Mouse (Mus musculus) heart, embryonic 16.5 days (tissue): Measurements from ENCODE around the gene Lax1. TPM values are rescaled to one million over a fixed set of nuclear protein-coding genes. Genes with fewer than 3 reads are reported as not detected.
A peak's percentile ranks its signal among the peaks of the same experiment; 100 is the strongest.

Source experiments
- ATAC-seq: fragments of 200-750 bp; cut with Nextera tagmentation; replicated peaks from 2 replicates; pipeline ENCODE4 v1.8.0; 2017; ENCODE audit warnings: moderate number of reproducible peaks; ENCODE audit not compliant: insufficient read depth, low FRiP score; ENCODE audit errors: extremely low read depth
- H3K27ac ChIP-seq: fragments of 300-500 bp; sonication (generic); 2 replicates; pipeline ENCODE4 v1.5.1; 2014; ENCODE audit warnings: mild to moderate bottlenecking, low read length, control low read depth, moderate library complexity
- H3K27me3 ChIP-seq: fragments of 300-500 bp; sonication (generic); 2 replicates; pipeline ENCODE4 v1.6.1; 2014; ENCODE audit warnings: low read length, mixed read lengths; ENCODE audit not compliant: control insufficient read depth, insufficient read depth
- H3K36me3 ChIP-seq: fragments of 300-500 bp; sonication (generic); 2 replicates; pipeline ENCODE4 v1.6.1; 2014; ENCODE audit not compliant: control insufficient read depth, insufficient read depth
- H3K4me1 ChIP-seq: fragments of 300-500 bp; sonication (generic); 2 replicates; pipeline ENCODE4 v1.6.1; 2014; ENCODE audit warnings: low read length, mixed read lengths; ENCODE audit not compliant: control insufficient read depth, insufficient read depth
- H3K4me2 ChIP-seq: fragments of 300-500 bp; sonication (generic); 2 replicates; pipeline ENCODE4 v1.6.1; 2014; ENCODE audit warnings: low read depth, mild to moderate bottlenecking, control low read depth, low read length
- H3K4me3 ChIP-seq: fragments of 300-500 bp; sonication (generic); 2 replicates; pipeline ENCODE4 v1.5.1; 2014; ENCODE audit warnings: mild to moderate bottlenecking, control low read depth, low read length
- H3K9ac ChIP-seq: fragments of 300-500 bp; sonication (generic); 2 replicates; pipeline ENCODE4 v1.6.1; 2014; ENCODE audit warnings: low read length, control low read depth
- H3K9me3 ChIP-seq: fragments of 300-500 bp; sonication (generic); replicated peaks from 2 replicates; pipeline ENCODE4 v1.6.1; 2016; ENCODE audit warnings: low read length; ENCODE audit not compliant: control insufficient read depth
- WGBS: fragments of 180-500 bp; shearing (Covaris S2); extraction: QIAGEN DNeasy Blood & Tissue Kit; methylation state at CpG from one replicate; pipeline ENCODE4 v1.1.7; 2014; 5-methylcytosine and 5-hydroxymethylcytosine counted together
- polyA plus RNA-seq: library from polyadenylated mRNA; unstranded; fragments of >200 nt; fragmentation: Nextera tagmentation; extraction: Ambion mirVana; gene quantifications from 2 replicates; pipeline ENCODE4 v1.2.1, GENCODE M21; 2015

Lax1 gene
- polyA plus RNA-seq, 1 experiment from 2014 or later = 3.2 TPM

DNA sequence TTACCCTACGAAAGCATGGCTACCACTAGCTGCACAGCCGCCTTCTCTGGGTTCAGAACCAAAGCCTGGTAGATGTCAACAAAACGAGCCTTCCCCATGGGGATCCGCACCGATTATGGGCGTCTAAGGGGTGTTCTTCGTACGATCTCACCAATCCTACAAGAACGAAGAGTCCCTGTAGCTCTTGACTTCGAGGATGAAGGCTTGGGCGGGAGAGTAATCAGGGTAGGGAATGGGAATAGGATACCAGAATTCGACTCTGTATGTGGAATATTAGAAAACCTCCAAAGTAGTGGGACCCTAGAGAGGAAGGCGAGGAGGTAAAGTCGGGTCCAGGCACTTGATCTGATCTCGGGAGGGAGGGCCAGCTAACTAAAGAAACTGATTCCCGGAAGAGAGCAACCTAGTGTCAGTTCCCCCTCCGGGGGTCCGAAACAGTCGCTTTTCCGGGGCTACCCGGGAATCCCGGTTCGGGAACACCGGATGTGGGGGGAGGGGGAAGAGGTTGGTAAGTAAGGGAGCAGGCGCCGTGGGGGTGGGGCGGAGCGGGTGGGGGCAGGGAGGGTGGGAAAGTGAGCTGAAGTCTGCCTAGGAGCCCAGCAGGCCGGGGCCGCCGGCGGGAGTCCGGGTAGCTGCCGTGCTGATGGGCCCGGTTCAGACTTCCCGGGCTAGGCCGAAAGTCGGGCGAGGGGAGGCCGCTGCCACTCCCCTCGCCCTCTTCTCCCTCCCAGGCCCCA lies 29.3 kb downstream of the Lax1 start, which contains the start of gene Zbed6:
Gene Zbed6, minus strand, starts transcription at position 420 of the 737 bp plus-strand sequence.
- Histone ChIP-seq H3K4me3 (peak within 1 kb of the TSS; percentile 90), H3K36me3 (peaks cover 5% of the 10 kb centered on the region; the same call in 1 of the 2 replicates), H3K27me3 (no peaks in the 10 kb centered on the region), H3K9ac (peak within 1 kb of the TSS; percentile 87), H3K27ac (peak within 1 kb of the TSS; percentile 92), H3K9me3 (no peaks in the 10 kb centered on the region), H3K4me1 (peaks cover 39% of the 10 kb centered on the region), H3K4me2 (peak within 1 kb of the TSS; percentile 96)
- under 1% methylated on average over 40 of the region's 41 CpGs for WGBS
- peak; percentile 77 for ATAC-seq

DNA sequence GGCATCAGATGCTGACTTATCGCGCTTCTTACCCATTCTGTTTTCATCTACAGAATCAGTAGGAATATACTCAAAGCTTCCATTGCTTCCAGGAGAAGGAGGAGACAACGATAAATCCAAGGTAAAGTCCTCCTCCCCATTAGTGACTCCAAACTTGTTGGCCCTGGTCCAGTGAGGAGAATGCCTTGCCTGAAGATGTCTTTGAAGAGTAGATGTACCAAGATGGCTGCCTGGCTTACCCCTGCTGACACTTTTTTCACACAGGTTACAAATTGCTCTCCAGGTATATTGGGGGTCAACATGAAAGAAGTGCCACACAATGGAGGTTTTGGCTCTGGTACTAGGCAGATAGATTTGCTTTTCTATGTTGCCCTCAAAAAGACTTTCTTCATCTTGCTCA lies 31.0 kb downstream of the Lax1 start:
- peaks cover 5% of the 10 kb centered on the region; the same call in 1 of the 2 replicates for H3K36me3 ChIP-seq

DNA sequence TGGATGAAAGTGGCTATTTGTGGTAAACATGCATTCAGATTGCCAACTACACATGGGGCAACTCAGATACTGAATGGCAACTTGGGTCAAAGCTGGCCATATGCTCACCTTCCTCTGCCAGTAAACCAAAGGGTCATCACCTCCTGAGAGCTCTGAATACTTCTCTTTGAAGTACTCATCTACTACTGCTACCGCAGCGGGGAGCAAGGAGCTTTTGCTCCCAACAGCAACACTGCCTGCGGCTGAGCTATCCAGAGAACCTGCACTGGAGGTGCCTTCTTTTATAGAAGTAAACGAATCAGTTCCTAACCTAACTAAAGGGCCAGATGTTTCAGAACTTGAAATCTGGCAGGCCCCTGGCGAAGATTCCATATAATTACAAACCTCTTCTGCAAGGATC lies 33.1 kb downstream of the Lax1 start:
- Histone ChIP-seq H3K27me3 (no peaks in the 10 kb centered on the region), H3K9ac (no peak overlapping the region; the same call in 1 of the 2 replicates), H3K4me1 (peaks cover 43% of the 10 kb centered on the region), H3K9me3 (no peaks in the 10 kb centered on the region), H3K4me3 (no peak overlapping the region), H3K4me2 (peak overlapping the region; percentile 15; the same call in 1 of the 2 replicates), H3K27ac (no peak overlapping the region), H3K36me3 (peaks cover 5% of the 10 kb centered on the region; the same call in 1 of the 2 replicates)
- WGBS = 60% methylated on average over 5 of the region's 5 CpGs
- no peak for ATAC-seq

More for the DNA sequence above, 31.0 kb downstream of the Lax1 start:
- ATAC-seq = no peak
- H3K9me3 ChIP-seq = no peaks in the 10 kb centered on the region
- WGBS = 74% methylated on average over 3 of the region's 3 CpGs
- peaks cover 41% of the 10 kb centered on the region for H3K4me1 ChIP-seq
- no peak overlapping the region for H3K27ac ChIP-seq
- peak overlapping the region; percentile 96 for H3K4me2 ChIP-seq
- no peak overlapping the region for H3K9ac ChIP-seq
- H3K27me3 ChIP-seq = no peaks in the 10 kb centered on the region
- H3K4me3 ChIP-seq = 0 out of 2 replicates have a peak overlapping the region, but pooled peaks have one; percentile 3

DNA sequence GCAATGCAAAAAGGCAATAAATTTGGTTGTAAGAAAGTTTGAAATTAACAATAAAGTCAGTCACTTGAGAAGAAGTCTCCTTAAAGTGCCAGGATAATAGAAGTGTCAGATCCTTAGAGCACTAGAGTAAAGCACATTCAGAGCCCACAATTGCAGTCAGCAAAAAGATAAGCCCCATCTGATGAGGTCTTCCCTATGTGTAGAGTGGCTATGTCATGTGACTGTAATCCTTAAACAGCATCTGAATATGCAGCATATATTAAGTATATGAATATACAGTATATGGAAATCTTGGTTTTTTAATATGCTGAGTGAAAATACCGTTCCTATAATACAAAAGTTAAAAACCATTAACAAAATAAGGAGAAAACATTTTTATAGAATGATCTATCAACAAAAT lies 36.9 kb downstream of the Lax1 start:
- peaks cover 11% of the 10 kb centered on the region for H3K36me3 ChIP-seq
- no peak for ATAC-seq
- WGBS = 96% methylated on average over 1 of the region's 1 CpGs

DNA sequence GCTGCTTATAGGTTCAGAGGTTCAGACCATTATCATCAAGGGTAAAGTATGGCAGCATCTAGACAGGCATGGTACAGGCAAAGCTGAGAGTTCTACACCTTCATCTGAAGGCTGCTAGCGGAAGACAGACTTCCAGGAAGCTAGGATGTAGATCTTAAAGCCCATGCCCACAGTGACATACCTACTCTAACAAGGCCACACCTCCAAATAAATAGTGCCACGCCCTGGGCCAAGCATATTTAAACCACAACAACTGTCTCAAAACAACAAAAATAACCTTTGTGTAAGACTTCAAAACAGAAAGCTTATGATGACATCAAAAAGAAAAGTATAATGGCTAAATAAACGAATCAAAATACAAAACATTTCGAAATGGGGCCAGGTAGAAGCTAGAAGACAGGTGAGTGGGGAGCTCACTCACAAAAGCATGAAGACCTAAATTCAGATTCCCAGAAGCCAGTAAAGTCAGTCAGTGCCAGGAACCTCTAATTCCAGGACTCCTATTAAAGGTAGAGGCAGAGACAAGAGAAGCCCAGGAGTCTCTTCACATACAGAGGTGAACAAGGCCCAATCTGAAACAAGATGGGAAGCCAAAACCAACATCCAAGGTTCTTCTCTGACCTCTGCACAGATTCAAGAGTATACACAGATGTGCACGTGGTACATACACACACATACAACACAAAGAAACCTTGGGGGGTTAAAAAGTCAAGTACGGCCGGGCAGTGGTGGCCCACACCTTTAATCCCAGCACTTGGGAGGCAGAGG lies 39.4 kb downstream of the Lax1 start:
- 93% methylated on average over 7 of the region's 7 CpGs for WGBS
- peaks cover 4% of the 10 kb centered on the region for H3K4me1 ChIP-seq
- no peak for ATAC-seq
- H3K9ac ChIP-seq = no peak overlapping the region
- peaks cover 20% of the 10 kb centered on the region for H3K36me3 ChIP-seq
- H3K27me3 ChIP-seq = no peaks in the 10 kb centered on the region
- no peak overlapping the region for H3K4me3 ChIP-seq
- H3K27ac ChIP-seq = no peak overlapping the region
- H3K9me3 ChIP-seq = no peaks in the 10 kb centered on the region
- H3K4me2 ChIP-seq = no peak overlapping the region

More for the DNA sequence above, 36.9 kb downstream of the Lax1 start:
- Histone ChIP-seq H3K9me3 (no peaks in the 10 kb centered on the region), H3K4me2 (no peak overlapping the region), H3K9ac (no peak overlapping the region), H3K4me3 (no peak overlapping the region), H3K27me3 (no peaks in the 10 kb centered on the region), H3K4me1 (peaks cover 22% of the 10 kb centered on the region), H3K27ac (no peak overlapping the region)

DNA sequence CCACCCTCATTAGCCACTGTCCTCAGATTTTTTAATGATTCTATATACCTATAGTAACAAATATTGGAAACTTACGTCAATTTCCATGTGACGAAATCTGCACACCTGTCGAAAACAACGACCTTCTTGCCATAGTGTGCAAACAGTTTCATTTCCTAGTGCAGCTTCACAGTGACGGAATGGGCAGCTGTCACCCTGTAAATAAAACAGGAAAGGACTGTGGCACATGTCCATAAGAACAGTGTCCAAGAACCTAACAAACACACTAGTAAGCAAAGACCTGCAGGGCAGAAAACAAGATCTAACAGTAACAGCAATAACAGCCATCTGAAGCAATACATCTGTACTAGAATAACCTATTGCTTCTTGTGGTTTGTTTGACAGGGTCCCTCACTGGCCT lies 44.3 kb downstream of the Lax1 start:
- Histone ChIP-seq H3K27me3 (no peaks in the 10 kb centered on the region), H3K4me3 (no peak overlapping the region), H3K4me1 (peaks cover 6% of the 10 kb centered on the region), H3K9ac (no peak overlapping the region), H3K9me3 (no peaks in the 10 kb centered on the region), H3K36me3 (peaks cover 53% of the 10 kb centered on the region), H3K4me2 (no peak overlapping the region), H3K27ac (no peak overlapping the region)
- ATAC-seq = no peak
- WGBS = 95% methylated on average over 5 of the region's 5 CpGs

DNA sequence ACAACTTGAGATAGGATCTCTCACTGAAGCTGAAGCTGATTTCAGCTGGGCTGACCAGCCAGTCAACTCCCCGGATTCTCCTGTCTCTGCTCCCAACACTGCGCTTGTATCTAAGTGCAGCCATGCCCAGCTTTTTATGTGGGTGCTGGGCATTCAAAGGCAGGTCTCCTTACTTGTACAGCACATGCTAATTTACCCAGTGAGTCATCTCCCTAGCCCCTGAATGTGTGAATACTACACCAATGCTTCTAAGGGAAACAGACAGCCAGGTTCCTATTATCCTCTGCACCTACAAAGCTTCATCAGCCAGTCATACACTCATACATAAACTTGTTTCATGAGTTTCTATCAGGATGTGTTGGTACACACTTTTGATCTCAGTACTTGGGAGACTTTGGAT lies 48.7 kb downstream of the Lax1 start:
- 88% methylated on average over 2 of the region's 2 CpGs for WGBS
- no peak overlapping the region for H3K27ac ChIP-seq
- peaks cover 80% of the 10 kb centered on the region for H3K36me3 ChIP-seq
- no peaks in the 10 kb centered on the region for H3K9me3 ChIP-seq
- H3K4me3 ChIP-seq = no peak overlapping the region
- H3K9ac ChIP-seq = no peak overlapping the region
- H3K4me1 ChIP-seq = peaks cover 6% of the 10 kb centered on the region
- no peak overlapping the region for H3K4me2 ChIP-seq
- H3K27me3 ChIP-seq = no peaks in the 10 kb centered on the region
- ATAC-seq = no peak

DNA sequence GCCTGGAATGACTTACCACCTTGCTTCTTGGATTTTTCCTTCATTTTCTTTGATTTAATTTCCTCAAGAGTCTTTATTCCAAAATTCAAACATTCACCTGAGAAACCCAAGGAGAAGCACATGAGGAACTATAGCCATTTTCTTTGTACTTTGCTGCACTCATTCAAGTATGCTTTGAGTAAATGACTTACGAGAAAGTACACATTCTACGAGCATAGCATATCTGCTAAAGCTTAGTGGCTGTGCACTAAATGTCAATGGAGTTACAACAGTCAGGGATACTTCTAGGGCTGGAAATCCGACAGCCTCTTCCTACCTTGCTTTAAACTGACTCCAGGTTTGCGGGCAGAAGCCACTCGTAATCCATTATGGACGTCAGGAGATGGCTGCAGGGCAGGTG lies 51.4 kb downstream of the Lax1 start:
- H3K9me3 ChIP-seq = no peaks in the 10 kb centered on the region
- no peak overlapping the region for H3K9ac ChIP-seq
- no peak overlapping the region for H3K4me2 ChIP-seq
- peaks cover 6% of the 10 kb centered on the region for H3K4me1 ChIP-seq
- 83% methylated on average over 6 of the region's 6 CpGs for WGBS
- no peak for ATAC-seq
- H3K36me3 ChIP-seq = peaks cover 79% of the 10 kb centered on the region
- H3K27ac ChIP-seq = no peak overlapping the region
- H3K27me3 ChIP-seq = no peaks in the 10 kb centered on the region
- H3K4me3 ChIP-seq = no peak overlapping the region

DNA sequence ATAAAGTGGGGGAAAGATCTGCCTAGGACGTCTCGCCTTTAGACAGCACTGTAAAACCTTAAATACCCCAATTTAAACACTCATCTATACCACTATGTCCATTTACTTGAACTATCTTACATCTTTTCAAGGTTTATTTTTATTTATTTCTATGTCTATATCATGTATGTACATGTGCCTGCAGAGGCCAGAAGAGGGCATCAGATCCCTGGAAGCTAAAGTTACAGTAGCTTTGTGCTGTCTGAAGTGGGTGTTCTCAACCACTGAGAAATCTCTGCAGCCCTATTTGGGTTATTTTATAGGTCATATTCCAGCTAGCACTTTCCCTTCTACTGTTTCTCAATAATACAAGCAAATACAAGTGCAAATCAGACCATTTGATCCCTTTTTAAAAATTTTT lies 57.7 kb downstream of the Lax1 start:
- H3K27ac ChIP-seq = no peak overlapping the region
- no peaks in the 10 kb centered on the region for H3K27me3 ChIP-seq
- no peaks in the 10 kb centered on the region for H3K4me1 ChIP-seq
- no peak overlapping the region for H3K4me2 ChIP-seq
- ATAC-seq = no peak
- 87% methylated on average over 2 of the region's 2 CpGs for WGBS
- no peak overlapping the region for H3K4me3 ChIP-seq
- no peaks in the 10 kb centered on the region for H3K9me3 ChIP-seq
- no peak overlapping the region for H3K9ac ChIP-seq
- peaks cover 66% of the 10 kb centered on the region for H3K36me3 ChIP-seq
